Mouse (Mus musculus): ENCODE measurements around the gene Papss2.

DNA sequence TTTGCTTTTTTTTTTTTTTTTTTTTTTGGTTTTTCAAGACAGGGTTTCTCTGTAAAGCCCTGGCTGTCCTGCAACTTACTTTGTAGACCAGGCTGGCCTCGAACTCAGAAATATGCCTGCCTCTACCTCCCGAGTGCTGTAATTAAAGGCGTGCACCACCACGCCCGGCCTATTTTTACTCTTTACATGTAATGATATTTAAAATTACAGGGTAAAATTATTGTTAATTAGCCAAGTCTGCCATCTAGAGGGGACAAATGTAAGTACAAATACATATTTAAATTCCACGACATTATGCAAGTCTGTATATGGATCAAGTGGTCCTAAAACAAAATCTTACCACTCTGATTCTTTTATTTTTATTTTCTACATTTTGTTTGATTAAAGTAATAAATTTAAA is 94.1 kb downstream of the Papss2 start:
- TF ChIP-seq CTCF (conservative IDR thresholded peaks at IDR 0.05; ENCODE audit: insufficient read depth, insufficient read length, low read depth, low read length) = no peak
- TF ChIP-seq POLR2A (IDR thresholded peaks at IDR 0.05; ENCODE audit: low read depth, low read length) = no peak
